Mouse (Mus musculus) brain, adult 2 months (tissue): Measurements from ENCODE around the gene Mprip.

Experiments
- DNase-seq: peaks from one replicate; pipeline ENCODE4 v3.0.0; 2011; ENCODE audit warnings: low read depth, low spot score

Mprip gene

GRCm38 (mm10) chr11:59793390-59793789, 132.3 kb downstream of the Mprip start:
- no peak for DNase-seq

- no peak for DNase-seq
Measured at GRCm38 (mm10) chr11:59800412-59800811, 139.3 kb downstream of the Mprip start.

- peak; percentile 52 for DNase-seq
Measured at GRCm38 (mm10) chr11:59801881-59802280, 140.8 kb downstream of the Mprip start.

DNA sequence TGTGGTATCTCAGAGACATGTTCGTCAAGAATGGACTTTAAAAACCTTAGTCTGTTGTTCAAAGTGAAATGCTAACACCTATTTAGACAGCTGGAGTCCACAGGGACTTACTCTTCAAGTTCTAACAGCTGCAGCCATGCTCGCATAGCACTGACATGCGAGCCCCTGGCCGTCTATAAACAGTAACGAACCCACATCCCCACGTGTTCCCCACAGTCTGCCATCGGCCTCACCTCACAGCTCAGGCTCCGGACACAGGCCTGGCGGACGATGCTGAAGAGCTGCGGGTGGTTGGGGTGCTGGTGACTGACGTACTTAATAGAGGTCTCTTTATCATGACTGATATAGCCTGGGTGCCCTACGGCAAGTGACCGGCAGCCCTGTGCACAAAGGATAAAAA, 142.4 kb downstream of the Mprip start:
- no peak for DNase-seq

- DNase-seq = peak; percentile 77
Measured at GRCm38 (mm10) chr11:59804409-59805110, 143.5 kb downstream of the Mprip start.

- DNase-seq = no peak
Measured at GRCm38 (mm10) chr11:59805256-59805655, 144.2 kb downstream of the Mprip start.

GRCm38 (mm10) chr11:59805656-59806055, 144.6 kb downstream of the Mprip start:
- DNase-seq = no peak

- peak; percentile 60 for DNase-seq
Measured at GRCm38 (mm10) chr11:59808170-59808960, 147.3 kb downstream of the Mprip start.

GRCm38 (mm10) chr11:59809071-59809669, 148.1 kb downstream of the Mprip start:
- peak; percentile 55 for DNase-seq

DNA sequence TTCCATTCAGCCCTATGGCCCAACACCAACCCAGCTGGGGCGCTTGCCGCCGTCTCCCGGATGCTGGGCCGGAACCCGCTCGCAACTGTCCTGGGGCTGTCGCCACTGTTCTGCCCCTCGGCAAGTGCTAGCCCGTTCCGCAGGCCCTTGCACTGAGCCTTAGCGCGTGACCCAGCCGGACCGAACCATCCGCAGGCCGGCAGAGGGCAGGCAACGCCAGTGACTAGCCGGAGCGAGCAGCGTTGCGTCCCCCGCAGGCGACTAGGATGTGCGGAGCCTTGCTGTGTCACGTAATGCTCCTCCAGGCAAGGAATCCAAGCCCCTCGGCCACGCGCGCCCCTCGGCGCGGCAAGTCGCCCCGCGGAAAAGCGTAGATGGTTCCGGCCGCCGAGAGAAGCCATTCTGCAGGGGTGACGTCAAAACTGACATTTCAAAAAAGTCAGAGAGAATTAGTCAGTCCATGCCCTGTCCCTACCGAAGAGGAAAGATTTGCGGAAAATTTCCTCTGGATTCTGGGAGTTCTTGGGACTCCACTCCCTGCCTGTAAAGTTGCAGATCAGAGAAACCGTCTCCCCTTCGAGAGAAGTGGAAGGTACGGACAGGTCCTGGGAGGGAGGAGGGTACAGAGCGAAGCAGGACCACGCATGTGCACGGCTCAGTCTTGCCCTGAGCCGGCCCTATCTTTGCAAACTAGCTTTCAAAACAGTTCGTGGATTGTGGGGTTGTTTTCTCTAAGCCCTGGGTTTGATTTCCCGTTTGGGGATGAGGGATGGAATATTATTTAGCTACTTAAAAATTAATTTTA, 148.8 kb downstream of the Mprip start, which contains the start of gene Flcn:
TSS of gene Flcn (minus strand) at position 347 of the 805 bp plus-strand sequence.
- DNase-seq = peak; percentile 97

DNA sequence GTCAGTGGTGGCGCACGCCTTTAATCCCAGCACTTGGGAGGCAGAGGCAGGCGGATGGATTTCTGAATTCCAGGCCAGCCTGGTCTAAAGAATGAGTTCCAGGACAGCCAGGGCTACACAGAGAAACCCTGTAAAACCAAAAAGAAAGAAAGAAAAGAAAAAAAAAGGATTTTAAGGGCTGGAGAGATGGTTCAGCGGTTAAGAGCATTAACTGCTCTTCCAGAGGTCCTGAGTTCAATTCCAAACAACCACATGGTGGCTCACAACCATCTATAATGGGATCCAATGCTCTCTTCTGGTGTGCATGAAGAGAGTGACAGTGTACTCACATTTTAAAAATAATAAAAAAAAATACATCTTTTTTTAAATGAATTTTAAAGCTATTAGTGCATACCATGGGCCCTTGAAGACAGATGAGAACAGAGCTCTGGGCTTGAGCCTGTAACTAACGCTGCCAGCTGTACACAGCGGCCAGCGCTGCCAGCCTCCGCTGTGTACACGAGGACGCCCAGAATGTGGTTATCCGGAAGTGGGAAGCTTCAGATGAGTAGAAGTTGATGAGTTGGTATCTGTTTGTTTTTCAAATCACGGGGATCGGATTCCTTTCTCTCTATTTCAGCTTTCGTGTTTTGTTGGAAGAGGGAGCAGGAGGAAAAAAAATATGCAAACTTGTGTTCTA, 149.5 kb downstream of the Mprip start:
- no peak for DNase-seq

DNA sequence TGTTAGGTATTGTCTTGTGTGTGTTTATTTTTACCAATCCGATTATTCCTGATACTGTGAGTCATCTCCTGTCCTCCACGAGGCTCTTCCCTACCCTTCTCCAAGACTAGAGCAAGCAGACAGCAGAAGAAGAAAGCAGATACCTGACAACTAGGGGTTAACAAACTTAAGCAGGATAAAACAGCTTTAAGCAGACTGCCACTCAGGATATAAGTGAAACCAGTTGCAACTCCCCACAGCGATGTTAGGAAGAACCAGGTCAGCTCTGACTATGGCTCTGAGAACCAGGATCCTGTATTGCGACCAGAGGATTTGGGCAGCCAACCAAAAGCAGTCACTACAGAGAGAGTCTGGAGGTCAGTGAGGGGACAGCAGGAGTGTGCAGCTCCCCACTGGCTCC, 150.1 kb downstream of the Mprip start:
- DNase-seq = no peak

DNA sequence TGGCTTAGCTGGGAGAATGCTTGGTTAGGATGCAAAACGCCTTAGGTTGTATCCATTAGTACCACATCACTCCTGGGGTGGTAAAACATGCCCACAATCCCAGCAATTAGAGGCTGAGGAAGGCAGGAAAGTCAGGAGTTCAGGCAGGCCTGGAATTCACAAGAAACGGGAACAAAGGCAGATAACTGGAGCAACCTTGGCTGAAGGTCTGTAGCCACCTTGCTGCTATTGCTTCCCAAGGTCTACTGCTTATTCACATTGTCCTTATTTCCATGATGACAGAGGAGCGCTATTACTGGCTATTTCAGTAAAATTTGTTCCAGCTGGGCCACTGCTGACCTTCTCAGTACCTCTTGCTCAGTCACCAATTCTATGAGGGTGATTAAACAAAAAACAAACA, 152.2 kb downstream of the Mprip start:
- DNase-seq = no peak

- DNase-seq = no peak
Measured at GRCm38 (mm10) chr11:59814311-59814710, 153.2 kb downstream of the Mprip start.

DNA sequence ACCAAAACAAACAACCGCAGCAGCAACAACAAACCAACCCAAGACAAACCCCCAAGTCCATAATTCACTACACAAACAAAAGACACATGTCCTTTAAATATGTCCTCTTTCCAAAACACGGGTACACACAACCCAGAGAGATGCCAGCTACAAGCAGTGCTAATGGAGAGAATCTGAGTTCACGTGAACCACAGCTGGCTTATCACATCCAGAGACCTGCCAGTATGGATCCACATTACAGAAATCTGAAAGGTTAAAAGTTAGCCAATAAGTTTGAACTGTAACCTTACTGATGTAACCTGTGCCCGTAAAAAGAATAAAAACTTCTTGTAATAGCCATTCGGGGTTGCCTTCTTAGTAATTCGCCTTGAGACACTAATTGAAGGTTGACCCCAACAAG, 153.8 kb downstream of the Mprip start:
- no peak for DNase-seq

- DNase-seq = no peak
Measured at GRCm38 (mm10) chr11:59815482-59816065, 154.5 kb downstream of the Mprip start.

DNA sequence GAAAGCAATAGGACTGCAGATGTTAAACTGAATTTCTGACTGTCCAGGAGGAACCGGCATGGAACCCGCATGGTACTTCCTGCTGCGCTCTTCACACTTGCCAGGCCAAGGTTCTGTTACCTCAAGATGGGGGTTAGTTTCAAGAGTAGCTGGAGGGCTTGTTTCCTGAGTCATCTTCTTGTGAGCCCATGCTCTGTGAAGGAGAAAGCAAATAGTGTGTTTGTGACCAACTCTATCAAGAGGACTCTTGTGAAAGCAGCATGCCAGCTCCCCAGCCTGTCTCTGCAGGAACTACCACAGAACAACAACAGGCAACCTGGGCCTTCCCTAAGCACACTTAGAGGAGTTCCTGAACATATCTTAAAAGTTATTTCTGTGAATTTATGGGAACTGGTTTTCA, 156.8 kb downstream of the Mprip start:
- DNase-seq = no peak

GRCm38 (mm10) chr11:59821625-59822024, 160.5 kb downstream of the Mprip start:
- no peak for DNase-seq
